Mouse (Mus musculus): ENCODE measurements at regions not wholly inside any gene's neighbourhood (a gene's known extent, or its start where the extent isn't known, plus 50 kb on each side); places are given as distances from the start of the nearest gene placed in this dataset.
A peak's percentile ranks its signal among the peaks of the same experiment; 100 is the strongest.

GRCm38 (mm10) chr12:68242683-68243082 is 916.3 kb downstream of the Rps29 start:
- DNase-seq (ENCODE audit: low spot score): no peak

DNA sequence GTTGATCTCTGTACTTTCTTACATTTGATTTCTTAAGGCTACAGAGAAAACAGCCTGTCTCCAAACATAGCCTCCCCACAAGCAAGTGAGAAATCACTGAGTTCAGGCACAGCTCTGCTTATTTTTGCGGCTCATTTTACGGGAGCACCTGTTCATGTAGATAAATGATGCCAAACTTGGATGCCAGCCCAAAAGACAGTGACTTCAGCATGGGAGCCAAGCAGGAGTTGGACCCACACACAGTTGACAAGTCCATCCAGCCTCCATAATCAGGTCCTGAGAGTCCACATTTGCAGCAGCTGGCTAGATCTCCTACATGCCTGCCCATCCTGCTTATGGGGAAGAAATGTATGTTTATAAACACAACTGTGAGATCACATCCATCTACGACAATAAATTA is 927.2 kb downstream of the Rps29 start:
- DNase-seq (ENCODE audit: low spot score): peak; percentile 5

DNA sequence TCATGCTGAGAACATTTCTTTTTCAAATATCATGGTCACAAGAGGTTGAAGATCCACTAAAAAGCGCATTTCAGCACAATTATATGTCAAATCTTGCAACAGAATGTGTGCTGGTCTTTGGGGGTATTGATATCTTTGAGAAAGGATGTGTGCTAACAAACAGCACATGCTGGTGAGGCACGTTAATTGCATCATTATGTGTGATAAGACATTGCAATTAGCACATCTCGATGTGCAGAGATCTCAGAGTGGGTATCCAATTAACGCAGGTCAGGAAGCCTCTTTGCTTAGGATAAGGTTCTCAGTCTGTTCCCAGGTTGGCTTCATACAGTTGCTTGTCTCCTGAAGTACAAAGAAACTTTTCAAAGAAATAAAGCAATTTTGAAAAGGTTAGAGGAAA is 941.9 kb downstream of the Rps29 start:
- no peak for DNase-seq (ENCODE audit: low spot score)

GRCm38 (mm10) chr12:68208302-68208701 is 950.7 kb downstream of the Rps29 start:
- DNase-seq (ENCODE audit: low spot score): peak; percentile 15

- no peak for DNase-seq (ENCODE audit: low spot score)
Observed at GRCm38 (mm10) chr12:68183858-68184257, 961.5 kb upstream of the Mdga2 start.

DNA sequence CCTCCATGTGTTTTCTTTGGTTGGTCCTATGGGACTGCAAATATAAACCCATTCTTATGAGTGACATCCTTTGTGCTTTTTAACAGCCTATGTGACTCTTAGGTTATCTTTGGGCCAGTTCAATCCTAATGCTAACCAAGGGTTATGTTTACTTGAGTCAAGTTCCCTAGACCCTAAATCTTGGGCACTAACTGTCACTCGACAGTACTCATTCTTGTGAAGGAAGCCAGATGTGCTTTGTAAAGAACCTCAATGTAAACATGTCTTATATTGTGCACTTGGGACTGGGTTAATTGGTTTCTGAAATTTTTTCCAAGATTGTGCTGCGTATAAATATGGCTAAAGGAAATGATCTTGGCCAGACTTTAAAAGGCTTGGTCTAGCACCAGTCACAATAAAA is 939.0 kb upstream of the Mdga2 start:
- DNase-seq (ENCODE audit: low spot score): no peak

GRCm38 (mm10) chr12:68148066-68148465 is 925.7 kb upstream of the Mdga2 start:
- peak; percentile 2 for DNase-seq (ENCODE audit: low spot score)

GRCm38 (mm10) chr12:68139831-68140230 is 917.5 kb upstream of the Mdga2 start:
- DNase-seq (ENCODE audit: low spot score): no peak

DNA sequence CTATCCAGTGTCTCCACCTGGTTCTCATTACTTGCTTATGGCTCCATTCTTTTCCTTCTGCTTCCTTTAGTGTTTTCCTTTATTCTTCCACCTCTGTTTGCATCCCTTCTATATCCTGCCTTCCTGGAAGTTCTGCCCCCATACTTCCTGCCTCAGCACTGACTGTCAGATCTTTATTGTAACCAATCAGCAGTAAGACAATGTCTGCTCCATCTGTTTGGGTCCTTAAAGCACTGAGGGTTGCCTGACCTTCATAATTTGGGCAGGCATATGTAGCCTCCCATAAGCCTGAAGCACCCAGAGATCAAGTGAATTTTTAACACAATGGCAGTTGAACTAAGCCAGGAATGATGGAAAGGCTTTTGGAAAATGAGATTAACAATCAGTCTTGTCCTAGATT is 909.4 kb upstream of the Mdga2 start:
- DNase-seq (ENCODE audit: low spot score): no peak

GRCm38 (mm10) chr12:68115762-68116161 is 893.4 kb upstream of the Mdga2 start:
- DNase-seq (ENCODE audit: low spot score): no peak
